ENCODE assay signal across 9 mouse cellular contexts in the genomic region with DNA sequence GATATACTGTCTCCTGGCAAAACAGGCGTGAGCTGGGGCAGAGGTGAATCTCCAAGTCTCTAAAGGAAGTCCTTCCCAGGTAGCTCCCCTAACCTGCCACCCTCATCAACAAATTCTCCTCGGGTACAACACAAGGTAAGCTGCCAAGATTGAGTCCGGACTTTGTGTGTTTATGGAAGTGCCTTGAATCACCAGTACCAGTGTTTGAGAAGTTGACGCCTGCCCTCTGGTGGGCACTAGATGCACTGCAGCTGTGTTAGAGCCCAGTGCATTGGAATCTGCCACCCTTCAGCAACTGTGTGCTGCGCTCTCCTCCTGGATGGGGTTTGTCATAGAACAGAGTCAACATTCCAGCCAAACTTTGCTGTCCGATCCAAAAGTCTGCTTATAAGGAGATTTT. TPM values are rescaled to one million over a fixed set of nuclear protein-coding genes. Genes with fewer than 3 reads are reported as not detected.
DNase-seq lines count a peak whose midpoint lies in the region; ATAC-seq and TF ChIP-seq lines count a peak whose summit lies in the region.
"Had no signal": no experiment of that assay in that cellular context is flagged by ENCODE, and none has a peak within 500 bp of the region (broad histone marks: within the 10 kb centered on the region; RNA-seq: fewer than 3 reads in every experiment).

No protein-coding gene starts in this region.

- no peaks in the 10 kb centered on the region for H3K4me1 ChIP-seq in embryonic facial prominence, embryonic 10.5 days
- no peaks in the 10 kb centered on the region for H3K4me1 ChIP-seq in kidney, adult 2 months (ENCODE audit: control insufficient read depth, insufficient read depth, low read length)
- no peaks in the 10 kb centered on the region for H3K4me1 ChIP-seq in limb, embryonic 12.5 days (replicated peaks)

- H3K27ac ChIP-seq in embryonic facial prominence, embryonic 10.5 days (replicated peaks), result no peak overlapping the region
- no peak overlapping the region for H3K27ac ChIP-seq in kidney, adult 2 months (ENCODE audit: insufficient read depth, low read depth, low read length)
- no peak overlapping the region for H3K27ac ChIP-seq in limb, embryonic 12.5 days

- peak; percentile 41; the same call in 1 of the 2 replicates for ATAC-seq in limb, embryonic 12.5 days (ENCODE audit: insufficient number of reproducible peaks, insufficient read depth, low FRiP score, low TSS enrichment, low read depth)
- peak; percentile 85 for ATAC-seq in monocyte, adult 5-6 weeks (replicated peaks; ENCODE audit: insufficient number of reproducible peaks, low FRiP score, low TSS enrichment, poor library complexity, severe bottlenecking)

- DNase-seq in B cell, adult 2 months, result peak; percentile 91 to 93
- peak; percentile 89 for DNase-seq in adrenal gland, postnatal 14 days
- DNase-seq in embryonic facial prominence, embryonic 10.5 days (ENCODE audit: low spot score), result peak; percentile 88
- DNase-seq in heart, adult 11 months, result peak; percentile 95
- DNase-seq in kidney, adult 2 months, result peak; percentile 90
- DNase-seq in spleen, postnatal 36 days (ENCODE audit: low spot score in 2 of 2), result peak; percentile 76 to 81

- peak overlapping the region; percentile 3; the same call in 1 of the 2 replicates for H3K4me2 ChIP-seq in limb, embryonic 12.5 days

- no peaks in the 10 kb centered on the region for H3K9me3 ChIP-seq in embryonic facial prominence, embryonic 10.5 days
- no peaks in the 10 kb centered on the region for H3K9me3 ChIP-seq in limb, embryonic 12.5 days

- no peaks in the 10 kb centered on the region for H3K27me3 ChIP-seq in embryonic facial prominence, embryonic 10.5 days (replicated peaks; ENCODE audit: low read depth, poor library complexity, severe bottlenecking)
- no peaks in the 10 kb centered on the region for H3K27me3 ChIP-seq in kidney, adult 2 months (replicated peaks; ENCODE audit: control insufficient read depth, insufficient read depth, low read length)
- no peaks in the 10 kb centered on the region for H3K27me3 ChIP-seq in limb, embryonic 12.5 days

- peak; percentile 99 for TF ChIP-seq CTCF in kidney, adult 2 months (conservative IDR thresholded peaks at IDR 0.05; ENCODE audit: insufficient read depth, insufficient read length, low read depth, low read length)

- TF ChIP-seq POLR2A in kidney, adult 2 months (IDR thresholded peaks at IDR 0.05; ENCODE audit: low read depth, low read length), result no peak

- no peak overlapping the region for H3K9ac ChIP-seq in limb, embryonic 12.5 days (replicated peaks)

- 17% methylated on average over 6 of the region's 6 CpGs for WGBS in embryonic facial prominence, embryonic 10.5 days
- WGBS in kidney, adult 2 months, result 12% methylated on average over 6 of the region's 6 CpGs
- WGBS in limb, embryonic 12.5 days, result 21% methylated on average over 6 of the region's 6 CpGs

- H3K36me3 ChIP-seq in embryonic facial prominence, embryonic 10.5 days (replicated peaks), result no peaks in the 10 kb centered on the region
- no peaks in the 10 kb centered on the region for H3K36me3 ChIP-seq in kidney, adult 2 months (ENCODE audit: control insufficient read depth, insufficient read depth, low read length)
- no peaks in the 10 kb centered on the region for H3K36me3 ChIP-seq in limb, embryonic 12.5 days

- H3K4me3 ChIP-seq in embryonic facial prominence, embryonic 10.5 days, result no peak overlapping the region
- H3K4me3 ChIP-seq in kidney, adult 2 months (ENCODE audit: insufficient read depth, low read depth, low read length), result no peak overlapping the region
- H3K4me3 ChIP-seq in limb, embryonic 12.5 days (replicated peaks), result no peak overlapping the region
- H3K4me3 ChIP-seq: erythroblast, embryonic 14.5 days had no signal

RNA-seq across cellular contexts. Expression of gene Ctcfl, which starts 29.9 kb away (rescaled TPM):
- total RNA-seq in adrenal gland, postnatal 14 days (2021), result 0.15 TPM in 2 replicates
- 0.07 and 0.09 TPM in 2 replicates for polyA plus RNA-seq in embryonic facial prominence, embryonic 10.5 days (2016; fragmentation: Nextera tagmentation; extraction: Ambion mirVana)
- polyA plus RNA-seq in kidney, adult 2 months (2012; rRNA removed), result 0.03 TPM in 2 replicates
- 0.13 TPM in 2 replicates for polyA plus RNA-seq in limb, embryonic 12.5 days (2016; fragmentation: Nextera tagmentation; extraction: Ambion mirVana)
- total RNA-seq in monocyte, adult 5-6 weeks (2017), result not detected in 3 replicates
- polyA plus RNA-seq: erythroblast, embryonic 14.5 days had no signal
